Mouse (Mus musculus): ENCODE data around the gene Zeb2. TPM values are rescaled to one million over a fixed set of nuclear protein-coding genes. Genes with fewer than 3 reads are reported as not detected.

Gene Zeb2
- polyA plus RNA-seq, 1 experiment, result 3.2 TPM

GRCm38 (mm10) chr2:45062136-45062535 is 55.1 kb downstream of the Zeb2 start:
- TF ChIP-seq CTCF (IDR thresholded peaks at IDR 0.05; ENCODE audit: control insufficient read depth, insufficient read depth, insufficient replicate concordance, low read depth, low read length) (no peak), POLR2A (IDR thresholded peaks at IDR 0.05; ENCODE audit: control insufficient read depth, low read depth, low read length) (no peak)
- Histone ChIP-seq H3K4me1 (ENCODE audit: control insufficient read depth, insufficient read depth, low read length) (peaks cover 1% of the 10 kb centered on the region; the same call in 1 of the 2 replicates), H3K36me3 (ENCODE audit: control insufficient read depth, insufficient read depth, low read length) (no peaks in the 10 kb centered on the region), H3K27me3 (ENCODE audit: control insufficient read depth, insufficient read depth, low read length) (no peaks in the 10 kb centered on the region), H3K4me3 (ENCODE audit: control insufficient read depth, low read depth, low read length) (no peak overlapping the region), H3K27ac (ENCODE audit: control insufficient read depth, insufficient read depth, low read depth, low read length) (no peak overlapping the region)

- no peak for TF ChIP-seq CTCF (IDR thresholded peaks at IDR 0.05; ENCODE audit: control insufficient read depth, insufficient read depth, insufficient replicate concordance, low read depth, low read length)
- TF ChIP-seq POLR2A (IDR thresholded peaks at IDR 0.05; ENCODE audit: control insufficient read depth, low read depth, low read length), result no peak
- Histone ChIP-seq H3K27ac (ENCODE audit: control insufficient read depth, insufficient read depth, low read depth, low read length) (no peak overlapping the region), H3K36me3 (ENCODE audit: control insufficient read depth, insufficient read depth, low read length) (no peaks in the 10 kb centered on the region), H3K4me1 (ENCODE audit: control insufficient read depth, insufficient read depth, low read length) (no peaks in the 10 kb centered on the region), H3K27me3 (ENCODE audit: control insufficient read depth, insufficient read depth, low read length) (no peaks in the 10 kb centered on the region), H3K4me3 (ENCODE audit: control insufficient read depth, low read depth, low read length) (no peak overlapping the region)
Observed at GRCm38 (mm10) chr2:45060768-45061167, 56.4 kb downstream of the Zeb2 start.

GRCm38 (mm10) chr2:45060202-45060601 is 57.0 kb downstream of the Zeb2 start:
- Histone ChIP-seq H3K27ac (ENCODE audit: control insufficient read depth, insufficient read depth, low read depth, low read length) (no peak overlapping the region), H3K4me3 (ENCODE audit: control insufficient read depth, low read depth, low read length) (no peak overlapping the region), H3K27me3 (ENCODE audit: control insufficient read depth, insufficient read depth, low read length) (no peaks in the 10 kb centered on the region), H3K36me3 (ENCODE audit: control insufficient read depth, insufficient read depth, low read length) (no peaks in the 10 kb centered on the region), H3K4me1 (ENCODE audit: control insufficient read depth, insufficient read depth, low read length) (no peaks in the 10 kb centered on the region)
- TF ChIP-seq POLR2A (IDR thresholded peaks at IDR 0.05; ENCODE audit: control insufficient read depth, low read depth, low read length), result no peak
- TF ChIP-seq CTCF (IDR thresholded peaks at IDR 0.05; ENCODE audit: control insufficient read depth, insufficient read depth, insufficient replicate concordance, low read depth, low read length), result no peak

- TF ChIP-seq POLR2A (IDR thresholded peaks at IDR 0.05; ENCODE audit: control insufficient read depth, low read depth, low read length), result no peak
- no peak for TF ChIP-seq CTCF (IDR thresholded peaks at IDR 0.05; ENCODE audit: control insufficient read depth, insufficient read depth, insufficient replicate concordance, low read depth, low read length)
- H3K4me1 ChIP-seq (ENCODE audit: control insufficient read depth, insufficient read depth, low read length), result no peaks in the 10 kb centered on the region; the same call in 1 of the 2 replicates
Observed at GRCm38 (mm10) chr2:45059599-45059998, 57.6 kb downstream of the Zeb2 start.

GRCm38 (mm10) chr2:45059010-45059409 is 58.2 kb downstream of the Zeb2 start:
- H3K4me1 ChIP-seq (ENCODE audit: control insufficient read depth, insufficient read depth, low read length), result peaks cover 3% of the 10 kb centered on the region; the same call in 1 of the 2 replicates
- TF ChIP-seq POLR2A (IDR thresholded peaks at IDR 0.05; ENCODE audit: control insufficient read depth, low read depth, low read length), result no peak
- TF ChIP-seq CTCF (IDR thresholded peaks at IDR 0.05; ENCODE audit: control insufficient read depth, insufficient read depth, insufficient replicate concordance, low read depth, low read length), result no peak
- no peaks in the 10 kb centered on the region for H3K27me3 ChIP-seq (ENCODE audit: control insufficient read depth, insufficient read depth, low read length)
- no peak overlapping the region for H3K27ac ChIP-seq (ENCODE audit: control insufficient read depth, insufficient read depth, low read depth, low read length)
- H3K4me3 ChIP-seq (ENCODE audit: control insufficient read depth, low read depth, low read length), result no peak overlapping the region
- H3K36me3 ChIP-seq (ENCODE audit: control insufficient read depth, insufficient read depth, low read length), result no peaks in the 10 kb centered on the region

More at GRCm38 (mm10) chr2:45059599-45059998, 57.6 kb downstream of the Zeb2 start:
- Histone ChIP-seq H3K27me3 (ENCODE audit: control insufficient read depth, insufficient read depth, low read length) (no peaks in the 10 kb centered on the region), H3K4me3 (ENCODE audit: control insufficient read depth, low read depth, low read length) (no peak overlapping the region), H3K36me3 (ENCODE audit: control insufficient read depth, insufficient read depth, low read length) (no peaks in the 10 kb centered on the region), H3K27ac (ENCODE audit: control insufficient read depth, insufficient read depth, low read depth, low read length) (no peak overlapping the region)

- Histone ChIP-seq H3K27ac (ENCODE audit: control insufficient read depth, insufficient read depth, low read depth, low read length) (no peak overlapping the region), H3K27me3 (ENCODE audit: control insufficient read depth, insufficient read depth, low read length) (no peaks in the 10 kb centered on the region), H3K4me3 (ENCODE audit: control insufficient read depth, low read depth, low read length) (no peak overlapping the region), H3K36me3 (ENCODE audit: control insufficient read depth, insufficient read depth, low read length) (no peaks in the 10 kb centered on the region), H3K4me1 (ENCODE audit: control insufficient read depth, insufficient read depth, low read length) (peaks cover 4% of the 10 kb centered on the region; the same call in 1 of the 2 replicates)
- no peak for TF ChIP-seq CTCF (IDR thresholded peaks at IDR 0.05; ENCODE audit: control insufficient read depth, insufficient read depth, insufficient replicate concordance, low read depth, low read length)
- TF ChIP-seq POLR2A (IDR thresholded peaks at IDR 0.05; ENCODE audit: control insufficient read depth, low read depth, low read length), result no peak
Observed at GRCm38 (mm10) chr2:45058183-45058582, 59.0 kb downstream of the Zeb2 start.

GRCm38 (mm10) chr2:45056856-45057562 is 60.2 kb downstream of the Zeb2 start:
- no peaks in the 10 kb centered on the region for H3K27me3 ChIP-seq (ENCODE audit: control insufficient read depth, insufficient read depth, low read length)
- TF ChIP-seq CTCF (IDR thresholded peaks at IDR 0.05; ENCODE audit: control insufficient read depth, insufficient read depth, insufficient replicate concordance, low read depth, low read length), result no peak
- TF ChIP-seq POLR2A (IDR thresholded peaks at IDR 0.05; ENCODE audit: control insufficient read depth, low read depth, low read length), result no peak
- H3K36me3 ChIP-seq (ENCODE audit: control insufficient read depth, insufficient read depth, low read length), result no peaks in the 10 kb centered on the region
- H3K4me3 ChIP-seq (ENCODE audit: control insufficient read depth, low read depth, low read length), result no peak overlapping the region
- peaks cover 4% of the 10 kb centered on the region; the same call in 1 of the 2 replicates for H3K4me1 ChIP-seq (ENCODE audit: control insufficient read depth, insufficient read depth, low read length)
- H3K27ac ChIP-seq (ENCODE audit: control insufficient read depth, insufficient read depth, low read depth, low read length), result no peak overlapping the region

All from testis, adult 2 months (tissue).